Mouse (Mus musculus): ENCODE measurements around the gene Plp2.

Gene Plp2

DNA sequence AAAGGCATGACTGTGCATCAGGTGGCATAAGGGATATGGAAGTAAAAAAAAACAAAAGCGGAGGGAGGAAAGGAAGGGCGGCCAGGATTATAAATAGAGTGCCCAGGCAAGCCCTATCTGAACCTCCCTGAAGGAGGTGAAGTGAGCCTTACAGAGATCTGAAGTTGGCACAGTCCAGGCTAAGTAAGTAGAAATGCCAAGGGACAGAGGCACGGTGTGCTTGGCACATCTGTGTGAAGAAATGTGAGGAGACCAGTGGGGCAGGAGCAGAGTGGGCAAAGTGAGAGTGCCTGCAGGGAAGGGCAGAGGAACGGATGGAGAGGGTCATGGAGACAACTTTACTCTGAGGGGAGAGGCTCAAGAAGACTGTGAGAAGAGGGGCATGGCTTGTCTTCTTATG lies 10.1 kb downstream of the Plp2 start:
- no peak for DNase-seq

DNA sequence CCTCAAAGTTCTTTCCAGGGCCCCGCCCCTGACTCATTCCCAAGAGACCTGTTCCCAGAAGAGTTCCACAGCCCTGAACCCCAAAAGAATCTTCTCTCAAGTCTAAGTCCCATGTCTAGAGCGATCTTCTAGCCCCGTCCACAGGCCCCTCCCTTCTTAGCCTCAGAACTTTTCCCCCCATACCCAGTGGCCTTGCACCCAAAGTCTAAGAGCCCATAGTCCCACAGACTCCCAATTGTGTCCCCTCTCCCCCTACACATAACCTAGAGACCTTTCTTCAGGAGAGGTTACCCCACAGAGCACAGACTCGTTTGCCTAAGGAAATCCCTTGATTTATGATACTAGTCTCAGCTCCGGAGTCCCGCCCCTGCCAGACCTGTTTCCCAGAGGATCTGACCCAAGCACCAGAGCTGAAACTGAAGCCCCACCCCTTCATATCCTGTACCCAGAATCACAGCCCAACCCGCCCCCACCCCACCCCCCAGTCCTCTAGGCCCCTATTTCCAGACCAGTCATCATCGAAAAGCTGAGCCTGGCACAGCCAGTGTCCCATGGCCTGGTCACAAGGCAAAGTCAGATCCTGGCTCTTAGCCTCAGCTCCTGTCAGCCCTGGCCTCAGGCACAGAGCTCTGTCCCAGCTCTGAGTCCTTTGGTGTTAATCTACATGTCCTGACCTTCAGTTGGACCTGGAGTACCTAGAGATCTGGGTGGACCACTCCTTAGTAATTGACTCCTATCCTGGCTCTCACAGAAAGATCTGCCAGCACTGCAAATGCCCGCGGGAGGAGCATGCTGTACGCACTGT lies 12.2 kb downstream of the Plp2 start:
- no peak for DNase-seq

DNA sequence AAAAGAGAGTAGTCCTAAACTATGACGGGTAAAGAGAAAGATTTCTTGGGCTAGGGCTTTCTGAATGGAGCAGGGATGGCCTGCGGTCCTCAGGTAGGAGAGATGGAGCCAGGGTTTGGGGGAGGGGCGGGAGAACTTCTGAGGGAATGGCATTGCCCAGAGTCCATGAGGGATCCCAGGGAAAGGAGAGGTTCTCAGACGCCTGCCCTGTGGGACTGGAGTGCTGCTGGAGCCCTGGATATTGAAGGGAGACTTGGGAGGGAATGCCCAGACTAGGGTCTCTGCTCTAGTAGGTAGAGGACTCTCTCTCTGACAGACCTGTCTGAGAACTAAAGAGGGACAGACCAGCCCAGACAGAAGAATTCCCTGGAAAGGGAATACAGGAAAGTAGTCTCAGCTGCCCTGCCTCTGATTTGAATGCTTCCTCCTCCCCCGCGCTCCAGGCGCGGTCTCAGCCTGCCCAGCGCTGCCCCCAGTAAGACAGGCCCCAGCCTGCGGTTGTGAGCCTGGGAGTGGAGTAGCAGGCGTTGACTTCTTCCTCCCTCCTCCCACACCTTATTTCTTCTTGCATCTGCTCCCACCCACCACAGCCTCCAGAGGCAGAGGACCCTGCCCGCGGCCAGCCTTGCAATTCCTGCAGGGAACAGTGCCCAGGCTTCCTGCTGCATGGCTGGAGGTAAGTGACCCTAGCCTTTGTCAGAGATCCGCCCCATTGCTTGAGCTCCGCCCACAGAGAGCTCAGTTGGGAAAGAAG lies 13.0 kb downstream of the Plp2 start:
- DNase-seq = no peak

DNA sequence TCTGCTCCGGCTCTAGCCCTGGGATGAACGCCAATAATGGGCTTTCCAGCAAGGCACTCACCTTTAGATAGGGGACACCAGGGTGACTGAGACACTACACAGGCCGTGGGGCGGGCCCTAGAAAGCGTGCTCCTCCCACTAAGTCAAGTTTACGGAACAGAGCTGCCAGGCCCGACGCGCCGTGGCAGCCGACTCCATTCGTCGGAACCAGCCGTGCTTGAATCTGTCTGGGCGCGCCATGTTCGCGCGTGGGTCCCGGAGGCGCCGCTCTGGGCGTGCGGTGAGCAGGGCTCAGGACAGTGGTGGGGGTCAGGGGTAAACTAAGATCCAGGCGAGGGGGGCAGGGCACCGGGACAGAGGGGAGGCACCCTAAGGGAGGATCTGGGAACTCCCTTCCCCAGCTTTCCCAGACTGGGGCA lies 14.0 kb downstream of the Plp2 start, which contains the start of gene Prickle3:
TSS of gene Prickle3 (plus strand) at position 40 of the 419 bp plus-strand sequence.
- no peak for DNase-seq

DNA sequence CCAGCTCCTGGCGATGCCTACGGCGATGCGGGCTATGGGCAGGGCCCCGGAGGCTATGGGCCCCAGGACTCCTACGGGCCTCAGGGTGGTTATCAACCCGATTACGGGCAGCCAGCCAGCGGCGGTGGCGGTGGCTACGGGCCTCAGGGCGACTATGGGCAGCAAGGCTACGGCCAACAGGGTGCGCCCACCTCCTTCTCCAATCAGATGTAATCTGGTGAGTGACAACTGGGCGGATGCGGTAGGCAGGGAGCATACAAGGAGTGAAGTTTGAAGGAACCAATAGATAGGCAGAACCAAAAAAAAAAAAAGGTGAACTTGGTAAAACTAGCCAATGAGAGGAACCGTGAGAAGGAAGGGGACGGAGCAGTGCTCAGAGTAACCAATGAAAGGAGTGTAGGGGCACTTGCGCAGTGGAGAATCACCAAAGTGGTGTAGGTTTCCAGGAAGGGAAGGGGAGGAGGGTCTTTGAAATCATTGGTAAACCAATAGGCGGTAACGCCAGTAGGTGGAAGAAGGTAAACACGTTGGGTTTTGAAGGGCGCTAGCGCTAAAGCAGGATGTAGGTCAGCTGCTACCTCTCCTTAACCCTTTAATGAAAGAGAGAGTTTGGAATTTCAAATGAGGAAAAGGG lies 22.4 kb downstream of the Plp2 start:
- peak; percentile 75 for DNase-seq

DNA sequence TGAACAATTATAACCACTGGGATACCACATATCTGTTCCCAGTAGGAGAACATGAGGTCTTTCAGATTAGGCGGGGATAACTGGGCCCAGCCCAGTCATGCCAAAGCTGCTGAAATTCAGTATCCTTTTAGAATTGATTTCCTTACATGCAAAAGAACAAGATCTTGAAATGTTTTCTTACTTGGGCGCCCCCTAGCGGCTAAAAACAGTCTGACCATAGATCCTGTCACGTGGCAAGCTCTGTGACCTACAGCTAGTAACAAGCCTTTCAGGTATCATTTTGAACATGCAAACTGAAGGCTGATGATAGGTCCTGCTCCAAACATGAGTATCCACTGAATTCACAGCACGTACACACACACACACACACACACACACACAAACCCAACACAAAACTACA lies 25.8 kb downstream of the Plp2 start:
- peak; percentile 76 for DNase-seq

DNA sequence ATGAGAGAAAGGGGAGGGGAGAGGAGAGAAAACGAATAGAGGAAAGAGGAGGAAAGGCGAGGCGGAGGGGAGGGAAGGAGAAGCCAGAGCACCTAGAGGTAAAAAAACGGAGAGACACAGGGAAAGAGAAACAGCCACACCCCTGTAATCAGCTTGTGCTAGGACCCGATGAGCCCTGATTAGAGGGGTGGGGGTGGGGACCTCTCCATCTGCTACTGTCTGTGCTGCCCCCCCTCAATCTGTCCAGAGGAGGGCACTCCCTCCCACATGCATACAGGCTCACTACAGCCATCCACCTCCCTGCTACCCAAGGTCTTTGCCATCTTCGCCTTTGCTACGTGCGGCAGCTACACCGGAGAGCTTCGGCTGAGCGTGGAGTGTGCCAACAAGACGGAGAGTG lies 30.4 kb downstream of the Plp2 start:
- no peak for DNase-seq

DNA sequence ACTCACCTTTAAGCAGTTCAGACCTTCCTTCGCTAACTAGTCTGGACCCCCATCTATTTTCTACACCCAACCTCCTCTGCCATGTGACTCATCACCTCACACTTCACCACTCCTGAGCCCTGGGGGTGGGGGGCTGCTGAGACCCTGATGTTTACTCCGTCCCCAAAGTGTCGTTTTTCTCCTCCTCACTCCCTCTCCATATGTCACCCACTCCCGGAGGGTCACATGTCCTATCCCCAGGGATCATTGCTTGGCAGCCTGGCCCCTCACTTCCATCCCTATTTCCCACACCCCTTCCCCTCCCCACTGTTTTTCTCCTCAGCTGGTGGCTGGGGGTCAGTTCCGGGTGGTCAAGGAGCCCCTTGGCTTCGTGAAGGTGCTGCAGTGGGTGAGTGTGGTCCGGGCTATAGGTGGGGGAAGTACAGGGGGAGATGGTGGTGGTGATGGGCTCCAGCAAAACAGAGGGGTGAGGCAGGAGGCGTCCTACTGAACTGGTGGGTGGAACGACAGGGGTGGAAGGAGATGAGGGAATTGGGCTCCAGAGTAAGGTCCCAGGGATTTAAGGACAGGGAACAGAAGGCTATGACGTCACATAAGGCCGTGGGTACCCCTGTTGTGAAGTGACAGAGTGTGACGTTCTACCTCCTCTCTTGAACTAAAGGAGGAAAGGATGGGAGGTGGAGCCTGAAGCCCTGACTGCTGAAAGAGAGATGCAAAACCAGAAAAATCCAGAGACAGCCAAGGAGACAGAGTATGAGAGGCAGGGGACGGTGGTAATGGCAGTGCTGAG lies 31.5 kb downstream of the Plp2 start:
- DNase-seq = no peak

DNA sequence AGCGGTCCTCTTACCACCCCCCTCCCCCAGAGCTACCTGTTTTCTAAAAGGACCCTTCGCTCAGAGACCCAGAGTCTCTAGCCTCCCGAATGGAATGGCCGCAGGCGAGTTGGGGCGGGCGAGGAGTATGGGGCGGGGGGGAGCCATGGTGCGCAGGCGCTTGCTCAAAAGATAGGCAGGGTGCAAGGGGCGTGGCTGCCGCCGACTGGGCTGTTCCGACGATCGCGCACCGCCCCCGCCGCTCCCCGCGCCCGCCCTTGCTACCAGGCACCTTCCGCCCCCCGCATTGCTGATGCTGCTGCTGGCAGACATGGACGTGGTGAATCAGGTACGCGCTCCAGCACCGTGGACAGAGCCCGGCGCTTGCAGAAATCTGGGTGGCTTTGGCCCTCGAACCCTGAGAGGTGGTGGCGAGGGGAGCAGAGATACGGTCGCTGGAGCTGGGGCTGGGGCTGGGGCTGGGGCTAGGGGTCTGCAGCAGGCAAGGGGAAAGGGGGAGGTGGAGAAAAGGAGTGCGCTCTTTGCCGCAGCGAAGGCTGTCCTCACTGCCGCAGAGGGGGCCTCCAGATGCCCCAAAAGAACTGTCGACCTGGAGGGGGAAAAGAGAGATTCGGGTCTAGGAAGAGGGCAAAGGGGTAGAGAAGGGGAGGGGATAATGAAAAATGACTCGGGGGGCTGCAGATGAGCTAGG lies 32.6 kb downstream of the Plp2 start, which contains the start of gene Syp:
TSS of gene Syp (plus strand) at position 71 of the 691 bp plus-strand sequence.
- peak; percentile 90 for DNase-seq

DNA sequence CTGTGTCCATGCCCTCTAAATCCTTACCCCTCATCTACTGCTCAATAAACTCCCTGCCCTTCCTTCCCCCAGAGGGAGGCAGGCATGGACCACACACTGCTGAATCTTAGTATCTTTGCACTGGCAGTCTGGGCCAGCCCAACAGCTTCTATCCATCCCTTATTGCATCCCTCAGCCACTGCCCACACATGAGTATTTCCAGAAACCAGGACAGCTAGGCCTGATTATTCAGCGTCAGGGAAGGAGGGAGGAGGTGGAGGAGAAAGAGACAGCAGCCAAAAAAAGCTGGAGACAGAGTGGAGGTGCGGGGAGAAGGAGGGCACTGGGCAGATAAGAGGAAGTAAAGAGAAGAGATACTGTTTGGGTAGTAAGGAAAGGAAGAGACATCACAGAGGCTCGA lies 36.1 kb downstream of the Plp2 start:
- DNase-seq = peak; percentile 80

DNA sequence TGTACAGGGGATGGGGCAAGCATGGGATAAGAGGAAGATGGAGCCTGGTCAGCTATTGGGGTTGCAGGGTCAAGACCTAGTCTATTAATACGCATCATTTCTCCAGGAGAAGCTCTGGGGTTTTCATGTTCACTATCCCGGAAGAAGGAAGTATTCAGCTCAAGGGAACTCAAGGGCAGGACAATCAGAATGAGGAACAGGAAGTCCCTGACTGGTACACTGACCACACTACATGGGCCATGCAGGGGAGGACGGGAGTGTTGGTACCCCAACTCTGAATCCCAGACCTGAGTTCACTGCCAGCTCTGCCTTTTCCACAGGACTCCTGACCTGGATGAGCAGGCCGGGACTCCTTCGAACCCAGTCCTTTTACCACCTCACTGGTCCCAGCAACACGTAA lies 38.6 kb downstream of the Plp2 start:
- no peak for DNase-seq
